ENCODE assay signal across 9 mouse cellular contexts in genomic region chr7:122494088-122494487, GRCm38 (mm10).
DNase-seq lines count a peak whose midpoint lies in the region; ATAC-seq and TF ChIP-seq lines count a peak whose summit lies in the region.
"Had no signal": no experiment of that assay in that cellular context is flagged by ENCODE, and none has a peak within 500 bp of the region (broad histone marks: within the 10 kb centered on the region; RNA-seq: fewer than 3 reads in every experiment).

No protein-coding gene starts in this region.

- WGBS in limb, embryonic 14.5 days, result 30% methylated on average over 3 of the region's 3 CpGs

- no peaks in the 10 kb centered on the region for H3K4me1 ChIP-seq in limb, embryonic 14.5 days (ENCODE audit: control insufficient read depth, insufficient read depth, low read length)
- H3K4me1 ChIP-seq: heart, embryonic 13.5 days had no signal

- ATAC-seq in cerebellum, adult (ENCODE audit: insufficient number of reproducible peaks, low FRiP score, low TSS enrichment), result peak; percentile 65; the same call in 1 of the 2 replicates
- ATAC-seq in limb, embryonic 14.5 days (ENCODE audit: low FRiP score, low read depth), result no peak

- H3K9ac ChIP-seq in limb, embryonic 14.5 days (ENCODE audit: low read depth, low read length, severe bottlenecking), result no peak overlapping the region
- H3K9ac ChIP-seq: heart, embryonic 13.5 days had no signal

- H3K36me3 ChIP-seq in limb, embryonic 14.5 days (ENCODE audit: control insufficient read depth, insufficient read depth, low read length), result no peaks in the 10 kb centered on the region
- H3K36me3 ChIP-seq: heart, embryonic 13.5 days had no signal

- no peak for TF ChIP-seq POLR2A in limb, embryonic 14.5 days (IDR thresholded peaks at IDR 0.05; ENCODE audit: borderline replicate concordance, extremely low read depth, insufficient read depth, insufficient read length)

- no peaks in the 10 kb centered on the region for H3K27me3 ChIP-seq in limb, embryonic 14.5 days (ENCODE audit: control insufficient read depth, insufficient read depth, low read length)

- H3K4me3 ChIP-seq in limb, embryonic 14.5 days (replicated peaks; ENCODE audit: low read length), result no peak overlapping the region
- H3K4me3 ChIP-seq: heart, embryonic 13.5 days had no signal

- no peaks in the 10 kb centered on the region for H3K9me3 ChIP-seq in limb, embryonic 14.5 days (ENCODE audit: control insufficient read depth, low read length)
- H3K9me3 ChIP-seq: heart, embryonic 13.5 days had no signal

- no peak for DNase-seq in cerebellum, adult 11 months
- DNase-seq in ovary, postnatal 14 days (ENCODE audit: low spot score), result peak; percentile 27
- no peak for DNase-seq in ovary, postnatal 36 days (ENCODE audit: low spot score)
- DNase-seq in embryo, embryonic 10.5 days (ENCODE audit: low spot score), result peak; percentile 79
- peak; percentile 41 for DNase-seq in limb, embryonic 14.5 days (ENCODE audit: low spot score)
- peak; percentile 2 for DNase-seq in yolk sac, embryonic 10.5 days (ENCODE audit: low spot score)
- no peak for DNase-seq in urinary bladder, adult 2 months (ENCODE audit: low spot score)

- H3K27ac ChIP-seq in limb, embryonic 14.5 days (replicated peaks; ENCODE audit: low read depth, low read length), result no peak overlapping the region
- H3K27ac ChIP-seq: heart, embryonic 13.5 days had no signal

- no peak overlapping the region for H3K4me2 ChIP-seq in limb, embryonic 14.5 days (replicated peaks; ENCODE audit: low read depth, low read length, severe bottlenecking)
- H3K4me2 ChIP-seq: heart, embryonic 13.5 days had no signal

Comparison
In these comparisons a context has a peak if more than half of its experiments do, and no peak if none do; other contexts are left out.
1. DNase-seq: peak in ovary, postnatal 14 days (single experiment), embryo, embryonic 10.5 days (single experiment), limb, embryonic 14.5 days (single experiment) and yolk sac, embryonic 10.5 days (single experiment); none in cerebellum, adult 11 months (single experiment), ovary, postnatal 36 days (single experiment) and urinary bladder, adult 2 months (single experiment).